Mouse (Mus musculus): ENCODE data around the gene Grm1. TPM values are rescaled to one million over a fixed set of nuclear protein-coding genes. Genes with fewer than 3 reads are reported as not detected.
A peak's percentile ranks its signal among the peaks of the same experiment; 100 is the strongest.

Gene Grm1
- total RNA-seq, 2 experiments from 2014 or later, result 42.5 to 44.5 TPM

DNA sequence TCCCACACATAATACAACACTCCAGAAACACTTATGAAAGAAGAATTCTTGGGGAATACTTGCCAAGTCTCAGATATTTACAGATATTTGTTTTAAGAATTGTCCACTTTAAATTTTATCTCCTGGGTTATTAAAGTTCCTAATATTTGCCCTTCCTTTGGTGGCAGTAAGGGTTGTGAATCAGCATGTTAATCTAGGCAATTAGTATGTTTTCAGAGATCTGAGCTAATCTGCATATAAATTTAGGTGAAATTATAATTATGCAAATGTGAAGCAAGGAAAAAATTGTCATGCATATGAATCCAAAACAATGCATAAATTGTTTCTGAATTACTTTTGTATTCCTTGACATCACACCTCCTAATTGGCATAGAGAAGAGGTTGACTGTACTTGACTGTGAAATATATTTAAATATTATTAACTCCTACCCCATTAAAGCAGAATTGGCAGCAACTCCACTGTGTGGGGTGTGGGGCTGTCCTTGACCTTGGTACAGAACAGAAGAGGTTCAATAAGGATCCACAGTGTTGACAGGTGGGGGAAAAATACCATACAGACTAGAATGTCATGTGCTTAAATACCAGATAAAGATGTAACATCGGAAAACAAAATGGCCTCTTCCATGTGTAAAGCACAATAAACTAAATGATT is 37.6 kb downstream of the Grm1 start:
- H3K4me3 ChIP-seq, result no peak overlapping the region
- TF ChIP-seq CTCF (IDR thresholded peaks at IDR 0.05), result no peak
- intact Hi-C loops (cut with DNase I), result no loop called here

GRCm38 (mm10) chr10:11039323-11039722 is 42.8 kb downstream of the Grm1 start:
- TF ChIP-seq CTCF (IDR thresholded peaks at IDR 0.05), result peak; percentile 10; the same call in 1 of the 2 replicates
- no peak overlapping the region for H3K4me3 ChIP-seq
- H3K27ac ChIP-seq, result no peak overlapping the region
- no peak for DNase-seq (ENCODE audit: extremely low spot score in 1 of 2, low spot score in 2 of 2)
- intact Hi-C loops (cut with DNase I), result no loop called here

More for the DNA sequence above, 37.6 kb downstream of the Grm1 start:
- DNase-seq (ENCODE audit: extremely low spot score in 1 of 2, low spot score in 2 of 2), result no peak
- no peak overlapping the region for H3K27ac ChIP-seq

- no peak overlapping the region for H3K27ac ChIP-seq
- intact Hi-C loops (cut with DNase I), result no loop called here
- no peak overlapping the region for H3K4me3 ChIP-seq
- TF ChIP-seq CTCF (IDR thresholded peaks at IDR 0.05), result no peak
- DNase-seq (ENCODE audit: extremely low spot score in 1 of 2, low spot score in 2 of 2), result no peak
Measured at GRCm38 (mm10) chr10:11032221-11032620, 49.9 kb downstream of the Grm1 start.

DNA sequence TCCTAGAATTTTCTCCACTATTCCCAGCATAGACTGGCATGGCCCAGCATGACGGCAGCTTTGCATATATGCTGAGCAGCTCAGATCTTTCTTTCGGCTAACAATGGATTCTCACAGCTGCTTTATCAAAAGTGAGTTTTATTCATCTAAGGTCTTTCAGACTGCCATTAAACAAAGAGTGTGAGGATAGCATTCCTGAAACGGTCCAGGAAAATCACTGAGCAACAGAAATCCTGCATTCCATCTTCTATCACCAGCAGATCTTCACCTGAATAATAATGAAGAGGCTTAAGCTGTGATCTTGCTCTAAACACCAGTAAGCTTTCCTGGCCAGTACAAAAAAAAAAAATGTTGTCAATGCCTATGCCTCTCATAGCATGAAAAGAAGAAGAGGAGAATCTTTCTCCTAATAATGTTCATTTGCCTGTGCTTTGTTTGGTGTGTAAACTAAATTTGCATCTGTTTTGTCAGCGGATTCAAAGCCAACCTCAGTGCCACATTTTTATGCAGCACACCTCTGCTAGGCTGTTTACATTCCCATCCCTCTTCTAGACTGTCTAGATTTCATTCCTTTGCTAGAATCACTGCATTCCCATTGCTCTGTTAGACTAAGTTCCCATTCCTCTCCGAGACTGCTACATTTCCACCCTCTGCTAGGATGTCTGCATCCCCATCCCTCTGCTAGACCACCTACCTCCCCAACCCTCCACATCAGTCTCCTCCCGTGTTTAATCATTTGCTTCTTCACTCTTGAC is 56.2 kb downstream of the Grm1 start:
- intact Hi-C loops (cut with DNase I), result no loop called here

GRCm38 (mm10) chr10:11018970-11019531 is 63.1 kb downstream of the Grm1 start:
- Histone ChIP-seq H3K4me3 (no peak overlapping the region), H3K27ac (no peak overlapping the region)
- no peak for TF ChIP-seq CTCF (IDR thresholded peaks at IDR 0.05)
- no peak for DNase-seq (ENCODE audit: extremely low spot score in 1 of 2, low spot score in 2 of 2)
- intact Hi-C loops (cut with DNase I), result no loop called here

More for the DNA sequence above, 56.2 kb downstream of the Grm1 start:
- no peak for TF ChIP-seq CTCF (IDR thresholded peaks at IDR 0.05)
- no peak overlapping the region for H3K27ac ChIP-seq
- DNase-seq (ENCODE audit: extremely low spot score in 1 of 2, low spot score in 2 of 2), result no peak
- H3K4me3 ChIP-seq, result no peak overlapping the region

- intact Hi-C loops (cut with DNase I), result no loop called here
- DNase-seq (ENCODE audit: extremely low spot score in 1 of 2, low spot score in 2 of 2), result no peak
- no peak for TF ChIP-seq CTCF (IDR thresholded peaks at IDR 0.05)
- no peak overlapping the region for H3K4me3 ChIP-seq
- H3K27ac ChIP-seq, result no peak overlapping the region
Measured at GRCm38 (mm10) chr10:11013653-11014052, 68.5 kb downstream of the Grm1 start.

DNA sequence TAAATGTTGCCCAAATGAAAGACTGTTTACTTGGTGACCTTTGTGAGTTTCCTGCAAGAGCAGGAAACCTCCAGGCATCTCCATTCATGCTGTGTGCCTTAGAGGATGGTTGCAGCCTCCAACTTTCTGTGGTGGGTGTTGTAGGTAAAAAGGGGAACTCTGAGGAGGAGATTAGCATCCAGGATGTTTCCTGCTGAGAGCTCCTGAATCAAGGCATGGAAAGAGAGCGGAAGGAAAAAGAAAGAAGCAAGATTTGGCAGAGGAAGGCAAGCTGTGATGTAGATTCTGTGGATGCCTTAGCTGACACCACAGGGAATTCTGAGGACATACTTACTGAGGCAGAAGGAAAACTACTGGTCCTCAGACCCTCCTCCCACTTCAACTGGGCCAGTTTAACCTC is 85.4 kb downstream of the Grm1 start:
- no peak for DNase-seq (ENCODE audit: extremely low spot score in 1 of 2, low spot score in 2 of 2)
- intact Hi-C loops (cut with DNase I), result no loop called here
- no peak for TF ChIP-seq CTCF (IDR thresholded peaks at IDR 0.05)
- Histone ChIP-seq H3K27ac (no peak overlapping the region), H3K4me3 (no peak overlapping the region)

DNA sequence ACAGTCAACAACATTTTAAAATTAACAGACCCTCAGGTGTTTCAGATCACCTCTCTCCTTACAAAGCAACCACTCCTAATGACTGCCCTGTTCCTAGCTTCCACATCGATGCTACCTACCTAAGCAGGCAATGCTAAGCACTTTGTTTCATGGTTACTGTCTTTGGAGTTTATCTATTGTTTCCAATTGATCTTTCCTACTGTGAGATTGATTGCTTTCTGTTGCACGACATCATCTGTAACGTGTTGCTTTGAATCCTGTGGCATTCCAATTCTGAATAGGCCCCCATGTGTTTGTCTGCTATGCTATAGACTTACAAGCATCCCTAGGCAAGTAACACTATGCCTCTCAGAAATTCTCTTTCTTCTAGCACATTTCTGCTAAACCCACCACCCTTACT is 90.4 kb downstream of the Grm1 start:
- H3K4me3 ChIP-seq, result no peak overlapping the region
- intact Hi-C loops (cut with DNase I), result no loop called here
- no peak for TF ChIP-seq CTCF (IDR thresholded peaks at IDR 0.05)
- no peak for DNase-seq (ENCODE audit: extremely low spot score in 1 of 2, low spot score in 2 of 2)
- no peak overlapping the region for H3K27ac ChIP-seq

DNA sequence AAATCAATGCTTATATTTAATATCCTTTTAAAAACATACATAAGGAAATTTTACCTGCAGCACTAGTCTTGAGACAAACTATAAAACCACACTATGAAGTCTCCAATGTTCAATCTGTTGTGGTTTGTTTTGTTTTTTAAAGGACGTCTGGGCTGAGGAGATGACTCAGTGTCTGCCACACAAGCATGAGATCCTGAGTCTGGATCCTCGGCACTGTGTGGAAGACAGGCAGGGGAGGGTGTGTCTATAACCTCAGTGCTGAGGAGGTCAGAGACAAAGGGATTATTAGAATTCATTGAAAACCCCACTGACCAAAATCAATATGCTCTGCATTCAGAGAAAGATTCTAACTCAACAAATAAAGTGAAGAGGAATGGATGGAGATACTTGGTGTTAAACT is 110.8 kb downstream of the Grm1 start:
- no peak for TF ChIP-seq CTCF (IDR thresholded peaks at IDR 0.05)
- Histone ChIP-seq H3K4me3 (no peak overlapping the region), H3K27ac (no peak overlapping the region)
- intact Hi-C loops (cut with DNase I), result no loop called here
- no peak for DNase-seq (ENCODE audit: extremely low spot score in 1 of 2, low spot score in 2 of 2)

- intact Hi-C loops (cut with DNase I), result no loop called here
- no peak for TF ChIP-seq CTCF (IDR thresholded peaks at IDR 0.05)
- Histone ChIP-seq H3K27ac (no peak overlapping the region), H3K4me3 (no peak overlapping the region)
- no peak for DNase-seq (ENCODE audit: extremely low spot score in 1 of 2, low spot score in 2 of 2)
Measured at GRCm38 (mm10) chr10:10964490-10965150, 117.5 kb downstream of the Grm1 start.

DNA sequence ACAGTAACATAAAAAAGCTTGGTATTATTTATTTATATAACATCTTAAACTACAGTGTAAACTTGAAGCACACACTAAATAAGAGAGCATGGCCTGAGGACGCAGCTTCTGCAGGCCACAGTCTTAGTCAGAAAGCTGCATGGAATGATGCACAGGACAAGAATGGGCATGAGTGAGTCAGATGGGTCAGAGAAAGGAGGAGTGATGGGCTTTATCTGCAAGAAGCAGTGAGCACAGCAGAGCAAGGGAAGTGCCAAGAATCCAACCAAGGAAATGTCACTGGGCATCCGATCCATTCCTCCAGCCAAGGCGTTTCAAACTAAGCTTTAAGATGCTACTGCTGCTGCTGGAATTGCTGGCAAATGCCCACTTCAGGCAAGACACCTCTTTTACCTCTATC is 131.6 kb downstream of the Grm1 start:
- Histone ChIP-seq H3K27ac (no peak overlapping the region; the same call in 1 of the 2 replicates), H3K4me3 (no peak overlapping the region)
- no peak for TF ChIP-seq CTCF (IDR thresholded peaks at IDR 0.05)
- intact Hi-C loops (cut with DNase I), result loop anchor here (5.0 kb wide), 1 partner anchor 393 kb away; the partner anchor contains the start of gene Rab32
- no peak for DNase-seq (ENCODE audit: extremely low spot score in 1 of 2, low spot score in 2 of 2)

- intact Hi-C loops (cut with DNase I), result no loop called here
- Histone ChIP-seq H3K4me3 (no peak overlapping the region), H3K27ac (peak overlapping the region; percentile 83)
- no peak for DNase-seq (ENCODE audit: extremely low spot score in 1 of 2, low spot score in 2 of 2)
- TF ChIP-seq CTCF (IDR thresholded peaks at IDR 0.05), result no peak
Measured at GRCm38 (mm10) chr10:10949172-10949571, 133.0 kb downstream of the Grm1 start.

Data from left cerebral cortex, adult 2 months (tissue).